Mouse (Mus musculus) liver, adult (tissue): ENCODE measurements around the gene Foxo3.

Experiments
- GATA4 ChIP-seq: IDR thresholded peaks from 2 replicates; pipeline ENCODE4 v1.6.1; 2014; ENCODE audit warnings: mild to moderate bottlenecking, low read length; ENCODE audit not compliant: insufficient replicate concordance

The Foxo3 gene

GRCm38 (mm10) chr10:42154727-42155126, 121.8 kb downstream of the Foxo3 start:
- no peak for TF ChIP-seq GATA4

GRCm38 (mm10) chr10:42152426-42153205, 123.9 kb downstream of the Foxo3 start:
- TF ChIP-seq GATA4, result no peak

- TF ChIP-seq GATA4, result no peak
Observed at GRCm38 (mm10) chr10:42149767-42150166, 126.8 kb downstream of the Foxo3 start.

GRCm38 (mm10) chr10:42148326-42148725, 128.2 kb downstream of the Foxo3 start:
- no peak for TF ChIP-seq GATA4

GRCm38 (mm10) chr10:42145221-42145620, 131.3 kb downstream of the Foxo3 start:
- TF ChIP-seq GATA4, result no peak

GRCm38 (mm10) chr10:42144788-42145187, 131.8 kb downstream of the Foxo3 start:
- no peak for TF ChIP-seq GATA4

- TF ChIP-seq GATA4, result no peak
Observed at GRCm38 (mm10) chr10:42144176-42144575, 132.4 kb downstream of the Foxo3 start.

- TF ChIP-seq GATA4, result no peak
Observed at GRCm38 (mm10) chr10:42142791-42143190, 133.8 kb downstream of the Foxo3 start.

- TF ChIP-seq GATA4, result no peak
Observed at GRCm38 (mm10) chr10:42142081-42142480, 134.5 kb downstream of the Foxo3 start.

GRCm38 (mm10) chr10:42139749-42140148, 136.8 kb downstream of the Foxo3 start:
- no peak for TF ChIP-seq GATA4

- TF ChIP-seq GATA4, result no peak
Observed at GRCm38 (mm10) chr10:42134759-42135702, 141.5 kb downstream of the Foxo3 start.
